Mouse (Mus musculus): ENCODE results near the gene Iqcf3. TPM values are rescaled to one million over a fixed set of nuclear protein-coding genes. Genes with fewer than 3 reads are reported as not detected.

Iqcf3 gene
- not detected in 2 replicates for polyA plus RNA-seq (2012; ENCODE audit: low replicate concordance)

GRCm38 (mm10) chr9:106561531-106561930, at the start of gene Iqcf3:
Gene Iqcf3 (minus strand): TSS chr9:106561631.

DNA sequence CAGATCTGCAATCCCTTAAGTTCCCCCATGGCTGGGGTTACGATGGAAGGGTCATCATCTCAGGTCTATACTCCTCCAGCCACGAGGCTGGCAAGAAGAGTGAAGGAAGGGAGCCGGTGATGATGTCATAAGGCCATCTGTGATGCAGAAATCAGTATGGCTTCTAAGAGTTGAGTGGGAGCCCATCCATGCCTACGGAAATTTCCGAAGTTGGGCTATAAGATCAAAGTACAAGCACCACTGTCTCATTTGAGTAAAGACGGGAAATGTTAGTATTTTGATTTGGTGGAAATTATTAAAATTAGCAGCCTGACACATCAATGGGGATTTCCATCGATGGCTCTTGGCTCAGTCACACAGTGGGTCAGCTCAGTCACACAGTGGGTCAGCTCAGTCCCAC, 9.5 kb upstream of the Iqcf3 start, which contains the start of gene Iqcf4:
Iqcf4 (minus strand) TSS at position 101 of the 400 bp plus-strand sequence.

DNA sequence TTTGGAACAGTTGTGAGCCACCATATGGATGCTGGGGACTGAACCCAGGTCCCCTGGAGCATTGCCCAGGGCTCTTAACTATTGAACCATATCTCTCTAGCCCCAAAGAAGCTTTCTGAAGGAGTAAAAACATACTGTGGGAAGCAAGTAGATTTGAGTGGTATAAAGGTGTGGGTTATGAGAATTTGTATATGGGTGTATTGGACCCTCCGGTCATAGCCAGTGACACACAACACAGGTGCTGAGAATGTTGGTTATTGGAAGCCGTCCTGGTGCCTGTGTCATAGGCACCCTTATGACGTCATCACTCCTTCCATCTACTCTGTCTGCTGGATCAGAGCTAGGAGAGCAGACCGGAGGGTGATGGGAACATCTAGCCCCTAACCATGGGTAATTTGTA, 47.2 kb downstream of the Iqcf3 start, which contains the start of gene Iqcf5:
Iqcf5 (plus strand) TSS at position 301 of the 400 bp plus-strand sequence.

GRCm38 (mm10) chr9:106499667-106500066, 61.8 kb downstream of the Iqcf3 start, which contains the start of gene Iqcf1:
Gene Iqcf1 (plus strand): TSS chr9:106499967.

DNA sequence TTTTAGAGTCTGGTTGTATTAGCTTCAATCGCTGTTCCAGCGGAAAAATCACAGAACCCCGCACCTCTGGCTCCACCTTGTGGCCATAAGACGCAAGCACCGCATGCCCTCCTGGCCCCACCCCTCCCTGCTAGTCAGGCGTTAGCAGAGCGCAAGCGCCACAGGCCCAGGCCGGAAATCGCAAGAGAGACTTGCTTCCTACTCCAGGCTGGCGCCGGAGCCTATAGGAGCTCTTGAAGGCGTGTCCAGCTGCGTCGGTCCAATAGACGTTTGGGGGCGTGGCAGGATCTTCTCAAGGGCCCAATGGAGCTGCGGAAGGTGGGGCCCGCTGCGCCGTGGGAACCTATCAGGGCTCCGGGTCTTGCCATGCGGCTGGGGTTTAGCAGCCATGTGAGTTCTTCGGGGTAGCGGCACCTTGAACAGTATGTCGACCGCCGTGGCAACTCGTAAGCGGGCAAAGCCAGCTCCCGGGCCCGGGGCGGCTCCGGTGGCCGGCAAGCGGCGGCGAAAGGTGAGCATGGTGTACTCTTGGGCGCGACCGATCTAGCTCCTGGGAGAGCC, 84.4 kb downstream of the Iqcf3 start, which contains the start of gene Parp3:
Parp3 (minus strand) TSS at position 26 of the 561 bp plus-strand sequence.

GRCm38 (mm10) chr9:106475663-106476001, 85.8 kb downstream of the Iqcf3 start, which contains the start of gene Rrp9:
Gene Rrp9 (plus strand): TSS chr9:106475963.

GRCm38 (mm10) chr9:106465571-106466200, 95.7 kb downstream of the Iqcf3 start, which contains the start of gene Gpr62:
Gene Gpr62 (minus strand): TSS chr9:106465938.

GRCm38 (mm10) chr9:106453271-106454070, 108.0 kb downstream of the Iqcf3 start, which contains the start of gene Pcbp4:
Gene Pcbp4 (plus strand): TSS chr9:106453291.

Other genes starting within 250 kb of the Iqcf3 start
- gene Dusp7, start 193.0 kb downstream of the Iqcf3 start, polyA plus RNA-seq (2012; ENCODE audit: low replicate concordance): 34.0 and 65.7 TPM in 2 replicates
- gene Rpl29, start 132.2 kb downstream of the Iqcf3 start, polyA plus RNA-seq (2012; ENCODE audit: low replicate concordance): 18.9 and 19.9 TPM in 2 replicates
- gene Acy1, start 123.3 kb downstream of the Iqcf3 start, polyA plus RNA-seq (2012; ENCODE audit: low replicate concordance): 20.3 and 21.3 TPM in 2 replicates
- 4.2 and 4.6 TPM in 2 replicates for gene Abhd14b, start 114.2 kb downstream of the Iqcf3 start, polyA plus RNA-seq (2012; ENCODE audit: low replicate concordance)
- gene Abhd14a, start 114.0 kb downstream of the Iqcf3 start, polyA plus RNA-seq (2012; ENCODE audit: low replicate concordance): 2.3 and 7.2 TPM in 2 replicates
- 34.0 and 111 TPM in 2 replicates for gene Pcbp4, start 108.3 kb downstream of the Iqcf3 start, polyA plus RNA-seq (2012; ENCODE audit: low replicate concordance)
- 0.31 and 0.72 TPM in 2 replicates for gene Gpr62, start 95.7 kb downstream of the Iqcf3 start, polyA plus RNA-seq (2012; ENCODE audit: low replicate concordance)
- 132 and 239 TPM in 2 replicates for gene Rrp9, start 85.7 kb downstream of the Iqcf3 start, polyA plus RNA-seq (2012; ENCODE audit: low replicate concordance)
- gene Parp3, start 84.7 kb downstream of the Iqcf3 start, polyA plus RNA-seq (2012; ENCODE audit: low replicate concordance): 72.0 and 84.0 TPM in 2 replicates
- not detected in 2 replicates for gene Iqcf1, start 61.7 kb downstream of the Iqcf3 start, polyA plus RNA-seq (2012; ENCODE audit: low replicate concordance)
- gene Iqcf5, start 47.1 kb downstream of the Iqcf3 start, polyA plus RNA-seq (2012; ENCODE audit: low replicate concordance): not detected in 2 replicates
- not detected in 2 replicates for gene Iqcf4, start 9.4 kb upstream of the Iqcf3 start, polyA plus RNA-seq (2012; ENCODE audit: low replicate concordance)
- gene Iqcf6, start 65.0 kb upstream of the Iqcf3 start, polyA plus RNA-seq (2012; ENCODE audit: low replicate concordance): not detected in 2 replicates
- gene Grm2, start 94.5 kb upstream of the Iqcf3 start, polyA plus RNA-seq (2012; ENCODE audit: low replicate concordance): not detected in 2 replicates
- gene Tex264, start 124.3 kb upstream of the Iqcf3 start, polyA plus RNA-seq (2012; ENCODE audit: low replicate concordance): 60.6 and 119 TPM in 2 replicates
- gene Rad54l2, start 227.6 kb upstream of the Iqcf3 start, polyA plus RNA-seq (2012; ENCODE audit: low replicate concordance): 5.4 and 5.9 TPM in 2 replicates